Mouse (Mus musculus): ENCODE results near the gene Ppfia2.

Gene Ppfia2

DNA sequence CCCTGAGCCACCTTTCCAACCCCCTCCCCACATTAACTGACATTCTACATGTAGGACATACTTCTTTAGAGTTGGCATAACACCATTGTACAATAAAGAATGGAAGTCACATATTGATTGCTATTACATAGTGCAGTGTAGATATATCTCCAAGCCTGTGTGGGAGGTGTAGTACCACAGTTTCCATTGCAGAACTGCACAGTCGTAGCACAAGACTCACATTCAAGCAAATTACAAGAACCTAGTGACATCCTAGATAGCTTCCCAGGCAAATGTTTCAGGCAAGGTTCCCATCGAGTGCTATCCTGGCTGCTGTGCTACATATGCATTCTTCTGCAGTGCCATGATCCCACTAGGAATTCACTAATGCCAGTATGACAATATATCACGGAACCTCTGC lies 200.0 kb downstream of the Ppfia2 start:
- DNase-seq (ENCODE audit: low spot score in 2 of 2) = no peak

DNA sequence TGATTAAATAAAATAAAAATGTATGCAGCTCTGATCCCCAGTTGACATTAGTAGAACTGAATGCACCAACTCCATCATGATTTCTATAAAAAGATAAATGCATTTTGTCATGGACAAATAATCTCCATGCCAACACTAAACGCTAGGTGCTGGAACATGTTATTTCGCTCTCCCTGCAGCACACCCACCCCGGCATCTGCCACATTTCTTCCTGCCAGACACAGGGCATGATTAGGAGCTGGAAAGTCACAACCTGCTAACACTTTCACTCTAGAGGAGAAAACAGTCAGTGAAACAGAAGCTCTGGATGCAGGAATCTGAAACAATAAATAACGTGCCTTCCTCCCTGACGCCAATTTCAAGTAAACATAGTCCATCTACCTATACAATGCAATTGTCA lies 211.3 kb downstream of the Ppfia2 start:
- DNase-seq (ENCODE audit: low spot score in 2 of 2) = no peak

DNA sequence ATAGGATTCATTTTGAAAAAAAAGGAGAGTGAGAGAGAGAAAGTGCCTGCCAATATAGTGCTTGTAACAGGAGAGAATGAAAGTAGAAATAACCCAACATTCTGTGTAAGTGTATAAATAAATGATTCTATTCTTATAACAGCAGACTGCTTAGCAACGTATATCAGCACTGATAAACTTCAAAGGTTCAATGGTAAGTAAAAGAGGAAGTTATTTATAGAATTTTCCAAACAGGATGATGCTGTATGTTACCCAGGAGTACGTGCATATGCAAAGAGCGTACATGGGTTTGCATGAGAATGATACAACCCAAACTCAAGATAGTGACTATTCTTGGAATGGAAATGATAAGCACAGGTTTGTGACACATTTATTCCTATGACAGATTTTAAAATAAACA lies 215.4 kb downstream of the Ppfia2 start:
- no peak for DNase-seq (ENCODE audit: low spot score in 2 of 2)

DNA sequence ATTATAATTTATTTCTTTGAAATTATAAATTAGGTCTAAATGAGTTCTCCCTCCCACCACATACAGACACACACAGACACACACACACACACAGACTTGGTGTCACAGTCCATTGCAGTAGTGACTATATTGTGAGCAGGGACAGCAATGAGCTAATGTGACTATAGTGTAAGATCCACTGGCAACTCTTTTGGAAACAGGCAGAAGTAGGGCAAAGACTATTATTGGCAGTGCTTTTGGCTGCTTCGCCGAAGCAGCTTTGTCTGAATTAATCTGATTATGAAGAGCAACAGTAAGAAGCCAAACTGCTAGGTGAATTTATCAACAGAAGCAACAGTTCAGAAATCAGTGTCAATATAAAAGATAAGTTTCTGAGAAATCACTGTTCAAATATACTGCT lies 249.8 kb downstream of the Ppfia2 start:
- no peak for DNase-seq (ENCODE audit: low spot score in 2 of 2)

DNA sequence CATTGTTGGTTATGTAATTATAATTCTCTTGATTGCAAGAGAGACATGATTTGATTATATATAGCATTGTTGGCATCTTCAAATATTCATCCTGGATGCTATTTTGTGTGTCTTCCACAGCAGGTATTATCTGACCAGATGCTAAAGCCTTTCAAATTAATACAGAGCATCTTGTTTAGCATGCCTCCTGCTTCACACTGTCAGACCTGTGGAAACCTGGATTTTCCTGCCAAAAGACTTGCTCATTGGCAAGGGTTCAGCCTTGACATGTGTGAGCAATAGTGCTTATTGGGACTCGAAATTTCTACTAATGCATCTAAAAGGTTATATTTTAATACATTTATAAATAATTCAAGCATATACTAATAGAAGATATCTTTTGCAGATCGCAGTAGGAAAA lies 262.1 kb downstream of the Ppfia2 start:
- no peak for DNase-seq (ENCODE audit: low spot score in 2 of 2)

DNA sequence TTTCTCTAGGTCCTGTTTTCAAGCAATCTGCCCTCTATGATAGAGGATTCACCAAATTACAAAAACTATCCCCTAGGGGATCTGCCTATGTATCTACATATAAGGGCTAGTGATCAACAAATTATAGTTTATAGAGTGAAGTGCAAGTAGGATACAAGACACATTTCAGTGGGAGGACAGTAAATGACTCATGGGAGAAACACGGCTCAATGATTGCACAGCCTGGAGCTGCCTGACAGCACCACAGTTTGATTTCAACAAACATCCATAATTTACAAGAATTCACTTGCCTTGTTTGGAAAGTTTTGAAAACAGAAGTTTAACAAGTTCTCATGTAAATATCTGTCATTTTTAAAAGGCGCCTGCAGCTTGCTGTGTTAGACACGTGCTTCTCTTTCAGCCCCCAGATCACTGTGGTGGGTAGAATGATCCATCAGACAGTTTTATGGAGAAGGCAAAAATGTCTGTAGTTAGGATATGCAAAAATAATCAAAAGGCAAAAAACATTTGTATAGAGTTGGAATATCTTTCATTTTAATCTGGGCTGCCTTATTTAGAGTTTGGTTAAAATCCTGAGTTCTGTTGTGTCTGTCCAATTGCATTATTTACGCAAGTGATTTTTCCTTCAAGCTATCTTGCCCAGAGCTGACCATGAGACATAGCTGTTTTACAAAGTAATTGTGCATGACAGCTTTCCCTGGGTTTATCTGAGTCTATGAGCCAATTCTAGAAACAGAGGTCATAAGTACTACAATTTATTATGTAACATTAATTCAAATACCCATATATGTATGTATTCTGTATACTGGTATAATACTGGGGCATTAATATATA lies 266.3 kb downstream of the Ppfia2 start:
- no peak for DNase-seq (ENCODE audit: low spot score in 2 of 2)

DNA sequence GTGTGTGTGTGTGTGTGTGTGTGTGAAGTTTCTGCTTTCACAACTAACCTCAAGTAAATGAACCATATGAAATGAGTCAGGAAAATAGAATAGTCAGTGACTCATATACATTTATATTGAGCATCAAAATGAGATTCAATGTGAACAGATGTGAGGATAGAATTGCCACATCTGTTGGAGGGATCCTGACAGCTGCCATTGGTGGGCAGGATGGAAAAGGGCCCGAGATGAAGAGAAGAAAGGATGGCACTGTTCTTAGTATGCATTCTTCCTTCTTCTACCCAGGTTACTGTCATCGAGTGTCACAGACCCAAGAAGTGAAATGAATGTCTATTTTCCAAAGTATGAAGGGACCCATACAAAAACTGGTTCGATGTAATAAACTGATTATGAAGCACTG lies 268.1 kb downstream of the Ppfia2 start:
- no peak for DNase-seq (ENCODE audit: low spot score in 2 of 2)

DNA sequence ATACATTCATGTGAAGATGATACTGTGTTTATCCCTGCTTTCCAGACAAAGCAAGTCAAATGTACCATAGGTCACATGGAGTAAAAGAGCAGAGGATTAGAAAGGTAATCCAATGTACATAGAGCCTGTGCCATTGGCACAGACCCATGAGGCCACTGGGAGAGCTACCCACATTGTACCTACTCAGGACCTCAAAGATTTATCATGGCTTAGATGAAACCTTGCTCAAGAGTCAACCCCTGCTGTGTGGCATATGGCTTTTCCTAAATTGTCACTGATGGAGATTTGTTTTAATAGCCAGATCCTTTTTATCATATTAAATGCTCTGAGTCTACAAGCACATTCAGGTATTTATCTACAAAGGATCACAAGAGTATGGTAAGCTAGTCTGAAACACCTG lies 274.8 kb downstream of the Ppfia2 start:
- DNase-seq (ENCODE audit: low spot score in 2 of 2) = no peak

DNA sequence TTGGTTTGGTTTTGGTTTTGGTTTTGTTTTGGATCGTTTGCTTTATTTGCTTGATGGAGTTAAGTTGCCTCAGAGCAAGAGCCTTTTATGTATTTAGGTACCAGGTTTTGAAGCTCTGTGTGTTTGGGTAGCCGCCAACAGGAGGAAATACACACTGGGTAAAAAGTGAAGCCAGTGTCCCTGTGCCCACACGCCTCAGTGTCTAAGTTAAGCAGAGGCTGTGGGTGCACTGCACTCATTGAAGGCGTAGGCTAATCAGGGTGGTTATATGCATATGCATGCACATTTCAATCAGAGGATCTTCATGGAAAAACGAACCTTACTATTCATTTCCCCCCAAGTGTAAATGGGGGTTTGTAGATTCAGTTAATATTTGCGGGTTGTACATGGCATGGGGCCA lies 290.9 kb downstream of the Ppfia2 start:
- DNase-seq (ENCODE audit: low spot score in 2 of 2) = no peak

DNA sequence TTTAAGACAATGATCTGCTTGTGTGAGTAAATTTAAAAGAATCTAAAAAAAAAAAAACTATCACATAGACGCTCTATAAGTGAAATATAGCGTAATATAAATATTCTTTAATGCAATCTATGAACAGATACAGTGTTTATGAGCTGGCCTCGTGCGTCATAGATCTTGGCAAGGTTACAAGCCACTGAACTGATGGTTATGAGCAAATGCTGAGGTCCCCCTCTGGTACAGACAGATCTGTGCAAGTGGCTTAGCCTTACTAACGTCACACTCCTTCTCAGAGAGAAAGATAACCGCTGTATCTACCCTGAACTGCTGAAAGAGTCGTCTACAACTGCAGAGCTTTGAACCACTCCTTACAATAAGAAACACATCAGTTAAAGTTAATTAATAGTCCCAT lies 293.6 kb downstream of the Ppfia2 start:
- no peak for DNase-seq (ENCODE audit: low spot score in 2 of 2)

DNA sequence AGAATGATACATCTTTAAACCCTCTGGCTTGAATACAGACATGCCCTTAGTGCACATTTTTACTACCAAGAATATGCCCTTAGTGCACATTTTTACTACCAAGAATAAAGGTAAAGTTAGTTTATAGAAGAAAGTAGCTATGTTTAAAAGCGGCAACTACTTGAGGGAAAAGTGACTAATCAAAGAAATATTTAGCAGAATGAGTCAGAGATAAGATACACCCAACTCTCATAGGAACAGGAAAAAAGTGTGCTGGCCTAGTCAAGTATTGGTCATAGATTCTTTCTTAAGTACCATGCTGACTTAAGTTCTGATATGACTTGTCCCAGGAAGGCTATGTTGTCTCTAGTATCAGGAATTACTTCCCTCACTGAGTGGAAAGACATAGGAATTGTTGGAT lies 305.4 kb downstream of the Ppfia2 start:
- no peak for DNase-seq (ENCODE audit: low spot score in 2 of 2)

DNA sequence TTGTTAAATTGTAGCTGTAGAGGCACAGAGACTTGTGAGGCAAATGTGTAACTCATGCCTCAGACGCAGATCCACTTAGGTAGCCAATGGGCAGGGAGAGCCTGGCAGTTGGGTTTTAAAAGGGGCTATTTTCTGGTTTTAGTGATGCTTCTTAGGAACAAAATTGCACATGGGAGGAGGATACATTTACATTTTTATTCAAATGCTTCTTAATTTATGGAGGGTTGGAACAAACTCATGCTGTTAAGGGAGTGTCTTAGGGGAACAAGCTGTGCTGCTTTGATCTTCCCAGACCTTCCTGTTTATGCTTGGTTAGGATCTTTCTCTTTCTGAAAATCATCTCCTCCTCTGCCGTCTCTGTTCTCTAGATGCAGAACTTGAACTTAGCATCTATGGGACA lies 345.3 kb downstream of the Ppfia2 start:
- DNase-seq (ENCODE audit: low spot score in 2 of 2) = no peak

DNA sequence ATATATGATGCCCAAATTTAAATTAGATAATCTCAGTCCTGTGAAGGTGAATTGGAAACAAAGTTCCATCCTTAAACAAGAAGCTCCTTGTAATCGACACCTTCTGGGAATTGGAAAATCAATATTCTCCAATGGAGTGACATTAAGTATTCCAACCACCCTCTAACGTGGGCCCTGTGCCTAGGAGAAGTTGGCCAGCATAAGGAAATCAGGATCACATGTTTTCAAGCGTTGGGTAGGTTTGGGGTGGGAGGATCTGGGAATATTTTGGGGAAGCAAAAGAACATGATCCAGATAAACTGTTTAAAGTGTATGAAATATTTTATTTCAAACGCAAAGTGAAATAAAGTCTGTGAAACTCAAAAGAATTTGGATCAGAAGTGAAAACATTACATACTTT lies 348.2 kb downstream of the Ppfia2 start:
- DNase-seq (ENCODE audit: low spot score in 2 of 2) = no peak

DNA sequence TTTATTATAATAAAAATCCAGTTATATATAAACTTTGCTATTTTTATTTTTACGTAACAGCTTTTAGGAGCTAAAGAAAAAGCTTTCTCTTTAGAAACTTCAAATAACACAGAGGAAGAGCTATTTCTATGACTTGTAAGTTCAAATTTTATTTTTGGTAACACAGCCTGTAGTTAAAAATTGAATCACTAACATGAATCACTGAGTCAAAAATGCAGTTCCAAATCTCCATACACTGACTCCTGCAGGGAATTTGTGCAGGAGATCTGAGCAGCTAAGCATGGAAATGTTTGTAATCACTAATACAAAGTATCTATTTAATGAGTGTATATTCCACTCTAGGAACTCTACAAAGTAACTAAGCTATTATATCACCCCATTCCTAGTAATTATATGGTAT lies 354.1 kb downstream of the Ppfia2 start:
- DNase-seq (ENCODE audit: low spot score in 2 of 2) = no peak

DNA sequence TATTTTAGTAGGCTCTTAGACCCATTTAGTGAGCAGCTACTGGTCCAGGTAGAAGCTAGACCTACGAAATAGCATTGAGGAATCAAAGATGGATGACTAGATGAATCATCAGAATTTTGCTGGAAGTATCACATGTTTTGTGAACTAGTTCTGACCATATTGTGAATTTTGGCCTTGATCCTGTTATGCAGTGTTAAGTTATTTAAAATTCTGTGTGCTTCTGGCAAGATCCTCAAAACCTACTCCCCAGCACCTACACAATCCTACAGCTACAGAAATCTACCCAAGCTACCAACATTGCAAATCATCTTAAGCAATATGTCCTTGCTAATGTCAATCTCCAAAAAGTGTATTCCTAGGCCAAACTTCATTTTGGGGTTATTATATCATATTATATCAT lies 368.3 kb downstream of the Ppfia2 start:
- no peak for DNase-seq (ENCODE audit: low spot score in 2 of 2)

DNA sequence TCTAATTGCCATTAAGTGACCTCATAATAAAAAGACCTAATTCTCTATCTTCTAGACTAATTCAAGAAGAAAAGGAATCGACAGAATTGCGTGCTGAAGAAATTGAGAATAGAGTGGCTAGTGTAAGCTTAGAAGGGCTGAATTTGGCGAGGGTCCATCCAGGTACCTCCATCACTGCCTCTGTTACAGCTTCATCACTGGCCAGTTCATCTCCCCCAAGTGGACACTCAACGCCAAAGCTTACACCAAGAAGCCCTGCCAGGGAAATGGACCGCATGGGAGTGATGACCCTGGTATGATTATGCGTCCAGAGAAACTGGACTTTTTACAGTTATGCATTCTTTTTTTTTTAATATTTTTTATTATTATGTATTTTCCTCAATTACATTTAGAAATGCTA lies 388.0 kb downstream of the Ppfia2 start:
- no peak for DNase-seq (ENCODE audit: low spot score in 2 of 2)

DNA sequence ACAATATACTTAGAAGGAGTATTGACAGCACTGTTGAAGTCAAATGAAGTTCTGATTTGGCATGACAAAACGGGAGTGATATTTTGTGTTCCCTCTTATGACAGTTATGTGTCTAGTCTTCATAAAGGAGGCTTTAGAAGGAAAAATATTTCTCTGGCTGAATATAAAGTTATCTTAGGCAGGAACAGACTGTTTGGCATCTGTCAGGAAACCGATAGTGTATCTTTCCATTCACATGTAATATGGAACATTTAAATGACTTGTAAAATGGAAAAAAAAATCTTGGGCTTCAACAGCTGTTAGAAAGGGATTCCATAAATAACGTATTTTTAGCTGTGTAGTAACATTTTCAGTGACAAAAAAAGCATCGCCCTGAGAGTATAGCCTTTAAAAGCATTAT lies 400.1 kb downstream of the Ppfia2 start:
- DNase-seq (ENCODE audit: low spot score in 2 of 2) = no peak

DNA sequence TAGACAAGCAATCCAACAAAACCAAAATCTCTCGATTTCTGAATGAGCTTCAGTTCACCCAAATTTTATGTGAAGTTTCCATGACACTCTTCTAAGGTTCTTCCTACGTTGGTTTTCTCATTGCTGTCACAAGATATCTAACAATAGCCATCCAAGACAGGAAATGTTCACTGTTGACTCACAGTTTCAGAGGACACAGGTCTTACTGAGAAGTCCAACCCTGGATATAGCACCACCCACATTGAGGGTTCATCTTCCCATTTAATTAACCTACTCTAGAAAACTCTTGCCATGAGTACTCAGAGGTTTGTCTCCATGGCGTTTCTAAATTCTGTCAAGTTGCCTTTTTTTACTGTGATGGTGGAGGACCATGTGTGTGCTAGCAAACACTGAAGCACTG lies 401.7 kb downstream of the Ppfia2 start:
- DNase-seq (ENCODE audit: low spot score in 2 of 2) = no peak

DNA sequence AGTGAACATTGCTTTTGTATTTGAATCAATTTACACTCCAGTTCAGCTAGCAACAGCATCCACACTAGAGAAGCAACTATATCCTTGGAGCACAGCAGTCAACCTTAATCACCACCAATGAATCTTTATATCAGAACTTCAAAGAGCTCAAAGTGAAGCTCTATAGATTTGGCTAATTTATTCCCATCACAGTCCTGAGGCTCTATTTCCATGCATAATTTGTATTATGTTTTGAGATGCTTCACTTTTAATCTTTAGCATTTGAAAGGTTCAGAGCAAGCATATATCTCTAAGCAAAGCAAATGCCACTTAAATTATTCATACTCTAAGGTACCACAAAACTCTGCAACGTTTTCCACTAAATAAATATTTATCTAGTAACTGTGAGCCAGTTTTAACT lies 402.6 kb downstream of the Ppfia2 start:
- DNase-seq (ENCODE audit: low spot score in 2 of 2) = no peak

DNA sequence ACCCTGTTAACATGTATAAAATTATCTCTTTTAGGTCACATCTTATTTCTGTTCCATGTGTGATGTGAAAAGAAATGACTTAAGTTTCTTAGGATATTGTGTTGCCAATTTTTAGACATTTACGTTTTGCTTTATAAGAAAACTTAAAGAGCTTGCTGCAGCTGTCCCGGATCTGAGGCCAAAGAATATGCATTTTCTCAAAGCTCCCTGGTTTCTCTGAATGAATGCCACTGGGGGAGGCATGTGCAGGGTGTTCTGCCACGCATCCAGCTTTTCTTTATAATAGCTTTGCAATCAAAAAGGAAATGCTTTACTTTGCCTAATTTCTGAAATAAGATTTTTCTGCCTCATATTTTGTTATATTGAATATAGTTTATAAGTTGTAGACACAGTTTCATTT lies 411.2 kb downstream of the Ppfia2 start:
- no peak for DNase-seq (ENCODE audit: low spot score in 2 of 2)

DNA sequence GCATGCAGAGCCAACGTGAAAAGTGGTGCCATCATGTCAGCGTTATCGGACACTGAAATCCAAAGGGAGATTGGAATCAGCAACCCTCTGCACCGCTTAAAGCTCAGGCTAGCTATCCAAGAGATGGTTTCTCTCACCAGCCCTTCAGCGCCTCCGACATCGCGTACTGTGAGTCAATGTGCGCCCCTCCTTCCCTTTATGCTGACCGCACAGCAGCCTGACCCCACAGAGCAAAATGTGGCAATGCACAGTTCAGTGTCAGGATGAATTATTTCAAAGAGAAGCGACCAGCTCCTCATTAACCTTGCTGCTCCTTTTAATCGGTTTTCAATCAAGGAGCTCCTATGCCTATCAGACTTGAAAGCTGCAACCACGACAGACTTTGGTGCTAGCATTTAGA lies 426.2 kb downstream of the Ppfia2 start:
- no peak for DNase-seq (ENCODE audit: low spot score in 2 of 2)

DNA sequence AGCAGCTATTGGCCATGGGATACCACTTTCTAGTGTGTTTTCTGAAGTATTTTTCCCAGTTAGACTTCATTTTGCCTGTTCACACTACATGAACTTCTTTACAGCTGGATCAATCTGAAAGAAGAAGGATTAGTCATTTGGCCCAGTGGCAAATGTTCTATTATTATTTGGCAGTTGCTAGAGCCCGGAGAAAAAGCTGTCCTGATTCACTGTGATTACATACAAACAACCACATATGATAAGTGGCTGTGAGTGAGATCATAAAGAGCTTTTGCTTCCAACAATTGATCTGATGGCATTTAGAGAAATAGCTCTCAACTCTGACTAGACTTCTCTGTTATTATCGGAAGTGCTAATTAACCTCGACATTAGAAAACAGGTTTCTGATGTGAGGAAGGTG lies 440.0 kb downstream of the Ppfia2 start:
- no peak for DNase-seq (ENCODE audit: low spot score in 2 of 2)

DNA sequence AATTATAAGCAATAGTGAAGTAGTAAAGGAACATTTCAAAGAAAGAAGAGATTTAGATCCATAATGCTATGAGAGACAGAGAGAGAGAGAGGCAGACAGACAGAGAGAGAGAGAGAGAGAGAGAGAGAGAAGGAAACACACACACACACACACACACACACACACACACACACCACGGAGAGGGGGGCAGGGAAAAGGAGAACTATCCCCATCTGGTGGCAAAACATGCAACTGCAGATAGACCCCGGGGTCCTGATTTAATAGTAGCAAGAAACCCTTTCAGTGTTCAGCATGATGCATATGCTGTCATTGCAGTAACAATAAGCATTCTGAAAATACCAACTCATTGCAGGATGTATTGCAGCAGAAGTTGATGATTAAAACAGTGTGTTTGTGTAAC lies 442.9 kb downstream of the Ppfia2 start:
- no peak for DNase-seq (ENCODE audit: low spot score in 2 of 2)

DNA sequence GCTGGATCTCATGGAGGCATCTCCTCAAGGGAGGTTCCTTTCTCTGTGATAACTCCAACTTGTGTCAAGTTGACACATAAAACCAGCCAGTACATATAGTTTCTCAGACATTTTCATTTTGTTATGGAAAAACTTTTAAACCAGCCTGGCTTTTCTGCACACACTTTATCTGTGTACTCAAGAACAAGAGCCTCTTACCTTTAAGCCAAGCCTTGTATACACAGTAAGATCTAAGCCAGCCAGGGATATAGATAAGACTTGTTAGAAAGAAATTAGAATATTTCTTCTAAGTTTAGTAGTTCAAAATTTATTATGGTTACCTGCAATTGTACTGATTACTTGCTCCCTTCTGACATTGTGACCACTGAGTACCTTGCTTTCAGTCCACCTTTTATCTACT lies 444.1 kb downstream of the Ppfia2 start:
- no peak for DNase-seq (ENCODE audit: low spot score in 2 of 2)
